Mouse (Mus musculus) megakaryocyte progenitor cell, adult 5-6 weeks (primary cell): ENCODE data around the gene Fosb. TPM values are rescaled to one million over a fixed set of nuclear protein-coding genes. Genes with fewer than 3 reads are reported as not detected.

ENCODE experiments used
- ATAC-seq: replicated peaks from 2 replicates; pipeline ENCODE4 v1.8.0; 2016; ENCODE audit warnings: mild to moderate bottlenecking, moderate TSS enrichment, inconsistent platforms; ENCODE audit not compliant: poor library complexity
- total RNA-seq, 2 experiments: library from RNA; stranded (forward) in 1 of 2; stranded (reverse) in 1 of 2; fragments of 157-497, 149-512 nt in 1 of 2; fragments of 200-1000 nt in 1 of 2; gene quantifications; 2 replicates each; pipeline versions ENCODE4 v1.2.3 to v1.2.4; 2015 to 2017

Gene Fosb
- 18.2 and 28.4 TPM in 2 replicates for total RNA-seq (2015)
- 12.7 and 13.2 TPM in 2 replicates for total RNA-seq (2017)

DNA sequence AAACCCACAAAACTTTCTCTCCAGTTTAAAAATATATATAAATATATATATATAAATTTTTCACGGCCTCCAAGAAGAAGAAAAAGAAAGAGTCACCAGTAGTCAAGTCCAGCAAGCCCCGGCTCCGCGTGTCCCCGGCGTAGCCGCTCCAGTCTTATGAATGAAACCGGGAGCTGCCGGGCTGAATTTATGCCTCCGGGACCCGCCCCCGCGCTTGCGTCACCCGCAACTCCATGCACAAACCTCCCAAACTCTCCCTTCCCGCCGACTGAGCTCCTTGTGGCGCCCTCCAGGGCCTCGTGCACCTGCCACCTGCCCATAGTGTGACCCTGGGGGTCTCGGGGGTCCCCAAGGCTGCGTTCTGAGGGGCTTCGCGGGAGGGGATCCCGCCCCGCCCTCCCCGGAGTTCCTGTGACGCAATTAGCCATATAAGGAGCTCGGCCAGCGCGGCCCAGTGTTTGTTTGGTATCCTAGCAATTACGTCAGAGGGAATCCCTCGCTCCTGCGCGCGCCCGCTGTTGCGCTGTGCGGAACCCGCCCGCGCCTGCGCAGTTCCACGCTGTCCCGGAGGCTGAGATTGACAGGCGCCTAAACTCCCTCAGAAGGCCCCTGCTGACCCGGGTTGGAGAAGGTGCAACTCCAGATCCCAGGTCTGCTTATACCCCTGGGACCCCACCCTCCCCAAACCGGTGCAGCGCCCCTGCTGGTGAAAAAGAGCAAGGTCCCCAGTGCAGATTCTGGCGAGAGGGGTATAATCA lies at the start of gene Fosb:
Gene Fosb, minus strand, starts transcription at position 168 of the 758 bp plus-strand sequence.
- peak; percentile 66 for ATAC-seq

DNA sequence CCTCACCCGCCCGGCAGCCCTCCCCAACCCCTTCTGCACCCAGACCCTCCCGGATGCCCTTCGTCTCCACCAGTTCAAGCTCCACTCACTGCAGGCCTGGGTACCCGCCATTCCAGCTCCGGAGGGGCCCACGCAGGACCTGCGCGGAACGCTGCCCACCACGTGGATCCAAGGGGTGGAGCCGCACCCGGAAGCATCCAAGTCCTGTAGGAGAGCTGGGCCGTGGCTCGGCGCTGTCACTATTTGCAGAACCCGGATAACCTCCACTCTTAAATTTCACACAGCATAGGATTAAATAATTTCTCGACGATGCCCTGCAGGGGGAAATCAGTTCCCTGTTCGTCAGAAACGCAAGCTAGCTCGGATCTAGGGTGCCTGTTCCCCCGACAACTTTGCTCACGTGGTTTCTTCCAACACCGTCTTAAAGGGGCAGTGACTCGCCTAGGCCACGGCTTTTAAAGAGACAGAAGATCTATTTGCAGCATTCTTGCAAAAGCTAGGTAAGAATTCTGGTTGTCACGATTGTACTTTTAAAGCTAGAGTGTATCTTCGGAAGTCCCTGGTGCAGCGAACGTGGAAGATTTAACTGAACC lies 49.5 kb upstream of the Fosb start, which contains the start of the genes Cd3eap and Ppp1r13l:
Gene Cd3eap, minus strand, starts transcription at position 185 of the 593 bp plus-strand sequence.
Gene Ppp1r13l, plus strand, starts transcription at position 451 of the 593 bp plus-strand sequence.
- peak; percentile 49 for ATAC-seq

DNA sequence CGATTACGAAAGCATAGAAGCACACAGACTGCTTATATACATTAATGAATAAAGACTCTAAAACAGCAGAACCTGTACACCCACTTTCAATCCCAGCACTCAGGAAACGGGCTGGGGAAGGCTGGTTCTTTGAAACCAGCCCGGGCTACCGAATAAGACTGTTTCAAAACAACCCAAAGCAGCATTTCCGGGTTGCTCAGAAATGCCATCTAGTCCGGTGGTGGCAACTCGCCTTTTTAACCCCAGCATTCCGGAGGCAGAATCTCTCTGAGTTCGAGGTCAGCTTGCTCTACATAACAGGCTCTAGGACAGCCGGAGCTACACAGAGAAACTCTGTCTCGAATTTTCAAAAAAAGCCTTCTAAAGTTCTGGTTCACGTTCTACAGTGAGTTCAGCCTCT lies 48.8 kb upstream of the Fosb start:
- no peak for ATAC-seq

DNA sequence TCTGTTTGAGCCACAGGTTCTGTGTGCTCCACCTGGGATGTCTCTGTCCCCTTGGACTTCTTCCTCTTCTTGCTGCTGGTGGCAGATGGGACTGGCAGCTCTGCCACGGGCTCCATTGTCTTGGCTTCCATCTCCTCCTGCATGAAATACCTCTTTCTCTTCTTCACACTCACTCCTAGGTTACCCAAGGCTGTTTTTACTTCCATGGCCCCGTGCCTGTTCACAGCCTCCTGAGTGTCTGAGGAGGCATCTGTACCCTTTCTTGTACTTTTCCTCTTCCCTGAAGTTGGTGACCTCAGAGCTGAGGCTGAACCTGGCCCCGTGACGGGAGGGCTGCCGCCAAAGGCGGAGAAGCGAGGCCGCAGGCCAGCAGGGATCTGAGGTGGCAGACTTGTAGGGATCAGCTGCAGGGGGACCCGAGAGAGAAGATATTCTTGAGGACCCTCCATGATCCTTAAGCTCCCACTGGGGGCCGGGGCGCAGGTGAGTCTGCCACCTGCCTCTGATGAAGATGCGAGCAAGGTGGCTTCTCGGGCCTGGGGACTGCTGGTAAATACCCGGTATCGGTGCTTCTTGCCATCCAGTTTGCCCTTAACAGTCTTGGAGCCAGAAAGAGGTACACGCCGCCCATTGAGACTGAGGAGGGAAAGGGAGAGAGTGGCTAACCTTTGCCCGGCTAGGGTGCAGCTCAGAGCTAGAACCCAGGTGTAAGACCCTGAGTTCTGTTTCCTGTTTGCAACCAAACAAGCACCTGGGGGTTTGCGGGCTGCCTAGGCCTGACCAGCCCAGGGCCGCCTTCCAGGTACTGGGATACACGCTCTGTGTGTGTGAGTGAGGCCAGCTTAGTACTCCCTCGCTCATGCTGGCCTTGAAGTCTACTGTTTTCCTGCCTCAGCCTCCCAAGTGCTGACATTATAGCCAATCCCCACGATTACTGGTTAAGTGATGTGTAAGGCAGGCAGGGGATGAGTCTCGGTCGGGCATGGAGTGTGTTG lies 47.8 kb upstream of the Fosb start:
- no peak for ATAC-seq

DNA sequence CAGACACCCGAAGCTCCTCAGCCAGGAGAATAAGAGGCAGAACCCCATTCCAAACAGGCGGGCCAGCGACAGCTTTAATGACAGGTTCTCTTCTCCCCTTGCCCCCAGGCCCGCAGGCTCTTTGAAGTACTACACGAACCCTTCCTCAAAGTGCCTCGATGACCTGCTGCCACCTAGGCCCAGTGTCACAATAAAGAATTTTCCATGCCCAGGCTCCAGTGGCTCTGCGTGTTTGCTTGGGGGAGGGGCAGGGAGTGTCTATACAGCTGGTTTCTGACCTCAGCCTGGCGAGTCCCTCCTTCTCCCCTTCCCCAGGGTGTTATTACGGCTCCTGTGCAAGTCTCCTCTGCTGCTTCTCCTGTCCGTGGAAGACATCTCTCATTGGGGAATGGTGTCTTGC lies 46.5 kb upstream of the Fosb start:
- ATAC-seq = no peak

DNA sequence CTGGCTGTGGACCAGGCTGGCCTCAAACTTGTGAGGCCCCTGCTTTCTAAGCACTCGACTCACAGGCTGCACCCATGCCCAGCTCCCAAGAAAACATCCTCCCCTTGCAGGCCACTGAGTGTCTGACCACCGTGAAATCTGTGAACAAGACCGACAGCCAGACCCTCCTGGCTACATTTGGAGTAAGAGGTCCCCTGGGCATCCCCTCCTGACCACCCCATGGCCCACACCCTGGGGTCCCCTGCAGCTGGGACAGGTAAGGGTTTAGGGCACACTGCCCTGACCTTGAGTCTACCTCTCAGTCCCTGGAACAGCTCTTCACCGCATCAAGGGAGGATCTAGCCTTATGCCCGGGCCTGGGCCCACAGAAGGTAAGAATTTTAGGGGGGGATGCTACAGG lies 45.1 kb upstream of the Fosb start:
- no peak for ATAC-seq

DNA sequence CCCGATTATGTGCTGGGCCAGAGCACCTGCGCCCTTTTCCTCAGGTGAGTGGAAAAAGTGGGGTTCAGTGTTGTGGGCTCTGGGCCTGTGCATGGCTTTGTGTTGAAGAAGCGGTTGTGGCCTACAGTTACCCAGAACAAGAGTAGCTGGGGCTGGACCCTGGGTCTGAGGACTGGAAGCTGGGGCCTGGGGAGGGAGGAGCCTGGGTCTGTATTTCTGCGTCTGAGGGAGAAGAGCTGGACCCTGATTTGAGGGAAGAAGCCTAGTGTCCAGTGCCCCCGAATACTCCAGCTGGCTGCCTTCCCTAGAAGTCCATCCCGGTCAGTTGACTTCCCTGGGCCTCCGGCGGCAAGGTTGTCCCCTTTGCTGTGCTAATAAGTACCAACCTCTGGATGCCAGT lies 40.4 kb upstream of the Fosb start:
- no peak for ATAC-seq

DNA sequence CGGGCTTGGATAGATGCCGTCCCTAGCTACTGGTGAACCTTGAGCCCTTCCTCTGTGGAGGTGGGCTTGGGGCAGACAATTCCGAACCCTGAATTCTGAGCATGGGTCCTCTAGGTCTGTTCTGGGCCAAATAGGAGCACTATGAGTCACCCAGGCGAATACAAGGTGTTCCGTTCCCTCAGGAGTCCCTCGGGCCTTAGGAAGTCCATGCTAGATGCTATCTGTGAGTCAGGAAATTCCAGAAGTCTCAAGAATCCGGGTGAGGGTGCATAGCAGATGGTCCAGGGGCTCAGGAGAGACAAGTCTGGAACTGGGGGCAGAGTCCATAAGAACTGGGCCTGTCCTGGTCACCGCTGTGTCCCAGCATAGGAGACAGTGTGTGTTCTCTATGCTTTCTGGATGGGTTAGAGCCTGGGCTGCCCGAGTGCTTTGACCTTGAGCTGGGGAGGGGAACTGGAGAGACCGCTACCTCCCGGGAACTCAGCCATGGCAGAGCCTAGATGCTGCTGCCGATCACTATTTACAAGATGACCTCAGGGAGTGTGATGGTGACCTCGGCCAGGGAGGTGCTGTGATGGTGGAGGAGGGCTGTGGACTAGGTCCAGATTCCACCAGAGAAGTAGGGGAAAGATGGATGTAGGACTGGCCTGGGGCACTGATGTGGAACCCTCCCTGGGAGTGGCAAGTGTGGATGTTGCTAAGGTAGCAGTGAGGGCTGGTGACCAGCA lies 39.5 kb upstream of the Fosb start:
- ATAC-seq = no peak

DNA sequence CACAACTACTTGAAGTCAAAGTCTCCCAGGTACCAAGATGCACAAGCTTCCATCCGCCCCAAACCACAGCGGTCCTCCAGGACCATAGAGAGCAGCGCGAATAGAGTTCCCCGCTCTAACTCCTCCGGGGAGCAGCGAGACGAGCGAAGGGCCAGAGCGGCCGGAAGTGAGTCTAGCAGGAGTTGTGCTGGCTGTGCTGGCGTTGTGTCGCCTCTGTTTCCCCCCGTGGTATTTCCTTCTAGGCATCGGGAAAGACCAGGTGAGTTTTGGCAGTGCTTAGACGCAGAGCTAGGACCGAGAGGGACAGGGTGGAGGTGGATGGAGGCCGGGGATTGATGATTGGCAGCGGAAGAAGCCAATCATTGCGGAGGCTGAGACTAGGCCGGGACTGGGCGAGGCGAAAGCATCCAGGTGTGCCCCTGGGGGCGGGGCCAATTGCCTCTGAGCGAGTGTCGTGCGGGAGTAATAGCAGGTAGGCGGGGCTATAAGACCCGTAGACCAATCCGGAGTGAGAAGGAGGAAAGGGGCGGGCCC lies 35.2 kb upstream of the Fosb start:
- peak; percentile 89 for ATAC-seq

DNA sequence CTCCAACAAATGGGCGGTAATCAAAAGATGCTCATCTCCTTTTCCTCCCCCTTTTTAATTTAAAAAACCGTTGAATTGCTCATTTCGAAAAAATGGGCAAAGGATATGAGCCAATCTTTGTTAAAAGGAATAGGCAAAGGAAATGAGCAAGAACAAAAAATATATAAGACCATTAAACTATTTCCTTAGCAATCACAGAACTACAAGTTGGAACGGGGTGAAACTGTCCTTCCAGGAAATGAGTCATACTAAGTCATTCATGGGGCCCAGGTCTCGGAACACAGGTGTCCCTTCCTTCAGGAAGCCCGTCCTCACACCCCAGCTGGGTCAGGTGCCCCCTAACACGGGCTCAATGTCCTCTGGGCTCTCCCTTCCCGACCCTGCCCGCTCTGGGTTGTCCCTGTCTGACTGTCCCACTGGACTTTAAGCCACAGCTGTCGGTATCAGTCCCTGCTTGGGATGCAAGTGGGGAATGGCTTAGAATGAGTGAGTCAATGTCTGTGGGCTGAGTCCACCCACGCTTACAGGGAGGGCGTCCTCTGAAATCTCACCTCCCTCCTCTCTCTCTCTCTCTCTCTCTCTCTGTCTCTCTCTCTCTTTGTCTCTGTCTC lies 34.5 kb upstream of the Fosb start, which contains the start of gene Ercc1:
Gene Ercc1, plus strand, starts transcription at position 542 of the 611 bp plus-strand sequence.
- no peak for ATAC-seq

DNA sequence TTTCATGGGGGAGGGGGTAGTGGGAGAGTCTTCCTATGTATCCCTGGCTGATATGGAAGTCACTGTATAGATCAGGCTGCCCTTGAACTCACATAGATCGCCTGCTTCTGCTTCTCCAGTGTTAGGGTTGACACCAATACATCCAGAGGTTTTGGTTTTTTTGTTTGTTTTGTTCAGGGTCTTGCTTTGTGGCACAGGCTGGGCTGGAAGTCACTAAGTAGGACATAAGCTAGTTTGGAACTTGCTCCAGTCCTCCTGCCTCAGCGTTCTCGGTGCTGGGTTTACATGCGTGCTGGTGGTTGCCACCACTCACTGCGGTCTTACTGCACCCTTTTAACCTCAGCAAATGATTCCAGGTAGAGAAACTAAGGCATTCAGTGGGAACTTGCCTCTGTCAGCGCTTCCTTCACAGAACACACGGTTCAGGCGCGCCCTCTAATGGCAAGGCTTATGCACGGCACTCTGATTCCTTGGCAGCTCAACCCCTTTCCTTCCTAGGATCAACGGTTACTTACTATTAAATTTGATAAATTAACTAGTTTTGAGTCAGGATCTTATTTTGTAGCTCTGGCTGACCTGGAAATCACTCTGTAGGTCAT lies 33.5 kb upstream of the Fosb start:
- ATAC-seq = peak; percentile 65

DNA sequence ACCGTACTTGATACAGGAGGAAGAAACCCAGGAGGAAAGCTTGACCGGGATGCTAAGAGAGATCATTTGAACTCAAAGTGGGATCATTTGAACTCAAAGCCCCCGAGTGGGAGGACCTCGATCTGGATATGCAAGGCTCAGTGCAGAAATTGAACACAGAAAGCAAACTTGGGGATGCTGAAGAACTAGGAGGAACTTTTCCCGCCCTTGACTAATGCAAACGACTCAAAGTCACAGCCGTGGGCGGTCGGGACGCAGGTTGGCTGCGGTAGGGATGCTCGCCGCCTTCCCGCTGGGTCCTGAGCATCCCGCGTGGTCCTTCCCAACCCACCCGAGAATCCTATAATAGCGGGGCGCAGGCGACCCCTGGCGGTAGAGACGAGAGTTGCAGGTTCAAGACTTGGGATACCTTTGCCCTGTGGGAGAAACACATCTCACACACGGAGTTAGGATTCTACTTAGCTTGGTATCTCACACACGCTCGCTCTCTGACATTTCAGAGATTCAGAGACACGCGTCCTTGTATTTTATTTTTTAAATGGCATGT lies 32.7 kb upstream of the Fosb start:
- ATAC-seq = peak; percentile 33

DNA sequence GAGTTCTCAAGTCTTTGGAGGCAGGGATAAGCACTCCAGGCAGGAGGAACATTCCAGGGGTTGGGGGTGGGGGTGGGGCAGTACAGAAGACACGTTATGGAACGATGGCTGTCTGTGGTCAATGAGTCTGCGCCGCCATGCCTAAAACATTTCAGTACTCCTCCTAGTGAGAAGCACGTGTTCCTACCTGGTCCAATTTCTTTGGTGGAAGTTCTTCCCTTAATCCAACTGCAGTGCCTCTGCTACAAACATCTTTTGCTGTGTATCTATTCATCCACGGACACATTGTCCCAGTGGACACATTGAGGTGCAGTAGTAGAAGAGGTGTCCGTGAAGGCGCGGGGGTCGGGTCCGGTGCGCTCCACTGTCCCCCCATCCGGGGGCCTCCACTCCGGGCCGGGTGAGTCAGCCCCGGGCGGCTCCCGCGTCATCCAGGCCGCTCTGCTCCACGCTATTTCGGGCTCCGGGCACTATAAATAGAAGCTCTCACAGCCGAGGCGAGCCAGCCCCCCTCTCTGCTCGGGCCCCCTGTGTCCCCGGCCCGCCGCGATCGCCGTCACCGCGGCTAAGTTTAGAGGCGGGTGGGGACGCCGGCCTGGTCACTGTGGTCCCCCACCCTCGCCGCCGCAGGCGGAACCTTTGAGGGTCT lies 32.0 kb upstream of the Fosb start:
- ATAC-seq = no peak

DNA sequence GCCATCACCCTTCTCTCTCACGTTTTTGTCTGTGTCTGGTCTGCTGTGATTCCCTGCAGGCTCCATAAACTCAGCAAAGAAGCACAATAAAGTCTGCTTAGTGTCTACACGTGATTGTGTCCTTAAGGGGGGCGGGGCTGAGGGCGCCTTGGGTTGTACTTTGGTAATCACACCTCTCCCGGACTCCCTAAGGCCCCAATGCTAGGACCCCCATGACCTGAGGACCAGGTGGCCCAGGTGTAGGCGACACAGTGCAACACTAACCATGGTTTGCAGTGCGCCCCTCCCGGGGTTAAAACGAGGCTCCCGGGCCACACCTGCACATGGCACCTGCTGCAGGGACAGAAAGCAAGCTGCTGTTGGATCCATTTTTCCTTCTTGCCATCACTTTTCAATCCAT lies 31.4 kb upstream of the Fosb start:
- no peak for ATAC-seq

DNA sequence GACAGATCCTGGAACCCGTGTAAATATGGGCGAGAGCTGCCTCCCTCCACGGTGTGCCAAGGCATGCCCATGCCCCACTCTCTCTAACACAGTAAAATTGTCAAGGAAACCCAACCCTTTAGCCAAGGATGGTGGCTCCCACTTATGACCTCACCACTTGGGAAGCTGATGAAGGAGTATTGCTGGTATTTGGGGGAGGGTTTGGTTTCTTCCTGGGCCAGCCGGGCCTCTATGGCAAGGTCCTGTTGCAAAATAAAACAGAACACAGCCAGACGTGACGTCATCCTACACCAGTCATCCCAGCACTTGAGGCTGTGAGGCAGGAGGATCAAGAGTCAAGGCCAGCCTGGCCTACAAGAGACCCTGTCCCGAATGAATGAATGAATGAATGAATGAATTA lies 28.7 kb upstream of the Fosb start:
- 0 out of 2 replicates have a peak, but pooled peaks have one; percentile 2 for ATAC-seq

DNA sequence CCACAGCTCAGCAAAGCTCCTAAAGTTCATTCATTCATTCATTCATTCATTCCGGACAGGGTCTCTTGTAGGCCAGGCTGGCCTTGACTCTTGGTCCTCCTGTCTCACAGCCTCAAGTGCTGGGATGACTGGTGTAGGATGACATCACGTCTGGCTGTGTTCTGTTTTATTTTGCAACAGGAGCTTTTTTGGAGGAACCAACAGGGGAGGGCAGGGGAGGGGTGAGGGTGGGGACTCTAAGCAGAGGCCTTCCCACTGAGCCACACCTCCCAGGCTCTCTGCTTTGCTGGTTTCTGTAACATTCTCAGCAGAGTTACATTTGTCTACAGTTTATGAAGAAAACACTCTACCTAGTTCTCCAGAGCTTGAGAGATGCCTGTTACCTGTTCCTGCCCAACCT lies 28.2 kb upstream of the Fosb start:
- ATAC-seq = peak; percentile 70

DNA sequence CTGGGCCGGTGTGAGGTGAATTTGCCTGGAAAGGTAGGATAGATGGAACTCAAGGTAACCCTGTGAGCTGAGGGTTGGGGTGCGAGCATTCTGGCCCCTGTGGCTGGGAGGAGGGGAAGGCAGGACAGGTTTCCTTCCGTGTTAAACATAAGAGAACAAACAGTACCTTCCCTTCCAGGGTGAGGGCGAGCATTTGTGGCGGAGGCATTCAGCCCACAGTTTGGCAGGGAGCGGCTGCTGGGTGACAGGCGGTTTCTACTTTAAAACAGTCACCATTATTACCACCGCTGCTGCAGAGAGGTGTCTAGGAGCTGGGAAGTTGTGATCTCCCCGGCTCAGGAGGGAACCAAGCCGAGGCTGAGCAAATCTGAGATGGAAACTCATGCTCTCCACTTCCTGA lies 27.3 kb upstream of the Fosb start:
- no peak for ATAC-seq

DNA sequence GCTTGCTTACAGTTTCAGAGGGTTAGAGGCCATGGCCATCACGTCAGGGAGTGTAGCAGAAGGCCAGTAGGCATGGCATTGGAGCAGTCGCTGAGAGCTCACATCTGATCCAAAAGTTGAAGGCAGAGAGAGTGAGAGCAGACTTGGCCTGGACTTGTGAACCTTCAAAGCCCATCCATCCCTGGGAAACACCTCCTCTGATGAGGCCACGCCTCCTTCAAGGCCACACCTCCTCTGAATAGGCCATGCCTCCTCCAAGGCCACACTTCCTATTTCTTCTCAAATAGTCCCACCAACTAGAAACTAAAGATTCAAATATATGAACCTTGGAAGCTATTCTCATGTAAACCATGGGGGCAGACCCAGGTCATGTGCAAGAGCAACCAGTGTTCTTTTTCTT lies 25.7 kb upstream of the Fosb start:
- peak; percentile 76 for ATAC-seq
